Comparison of ENCODE assay signal across 15 mouse cellular contexts in genomic region chr13:59505867-59506266, GRCm38 (mm10).
A peak's percentile ranks its signal among the peaks of the same experiment; 100 is the strongest.
DNase-seq lines count a peak whose midpoint lies in the region; ATAC-seq lines count a peak whose summit lies in the region.
"Had no signal": no experiment of that assay in that cellular context is flagged by ENCODE, and none has a peak within 500 bp of the region (broad histone marks: within the 10 kb centered on the region; RNA-seq: fewer than 3 reads in every experiment).

No protein-coding gene starts in this region.

- peak; percentile 91 for ATAC-seq in cerebellum, adult (ENCODE audit: insufficient number of reproducible peaks, low FRiP score, low TSS enrichment)
- ATAC-seq: intestine, postnatal 0 days; Patski had no signal

- DNase-seq in cerebellum, postnatal 4 days (ENCODE audit: low spot score in 2 of 2): no peak
- peak; percentile 50 for DNase-seq in layer of hippocampus, adult 11-12 months (ENCODE audit: low spot score)
- DNase-seq in layer of hippocampus, adult 9-10 months (ENCODE audit: low spot score): no peak
- DNase-seq in cerebellum, adult 9-10 months: peak; percentile 71
- peak; percentile 63 for DNase-seq in layer of hippocampus, adult 9-11 months
- DNase-seq in urinary bladder, adult 2 months (ENCODE audit: low spot score): no peak
- DNase-seq in heart, postnatal 25 days (ENCODE audit: low spot score): no peak
- DNase-seq: gastrocnemius, postnatal 36 days; kidney, postnatal 14 days; left cerebral cortex, postnatal 4 days; midbrain, embryonic 14.5 days; thymus, postnatal 14 days had no signal

- intact Hi-C loops in heart, postnatal 25 days (cut with DNase I): no loop called here

Comparison
In these comparisons a context has a peak if more than half of its experiments do, and no peak if none do; other contexts are left out.
1. DNase-seq: peak in layer of hippocampus, adult 11-12 months (single experiment), cerebellum, adult 9-10 months (single experiment) and layer of hippocampus, adult 9-11 months (single experiment); none in cerebellum, postnatal 4 days (0 of 2), layer of hippocampus, adult 9-10 months (single experiment), urinary bladder, adult 2 months (single experiment) and heart, postnatal 25 days (single experiment).